Mouse (Mus musculus) adrenal gland, postnatal 0 days (tissue): ENCODE data around the gene Gabpb2. TPM values are rescaled to one million over a fixed set of nuclear protein-coding genes. Genes with fewer than 3 reads are reported as not detected.

Experiments used
- microRNA-seq: library from miRNA; unstranded; fragments of <30 nt; microRNA quantifications from one replicate; pipeline ENCODE4, GENCODE M21; 2016; ENCODE audit warnings: borderline replicate concordance; ENCODE audit not compliant: insufficient number of aligned reads
- polyA plus RNA-seq: library from polyadenylated mRNA; unstranded; fragments of >200 nt; fragmentation: Nextera tagmentation; extraction: Ambion mirVana; gene quantifications from 2 replicates; pipeline ENCODE4 v1.2.1, GENCODE M21; 2015

The Gabpb2 gene
- 2.8 and 3.5 TPM in 2 replicates for polyA plus RNA-seq

GRCm38 (mm10) chr3:95217255-95218134, at the start of gene Gabpb2:
TSS of gene Gabpb2 (minus strand) at chr3:95217916.

GRCm38 (mm10) chr3:95250783-95251424, 33.2 kb upstream of the Gabpb2 start, which contains the start of gene Bnipl:
TSS of gene Bnipl (minus strand) at chr3:95251193.

GRCm38 (mm10) chr3:95241498-95241897, 23.8 kb upstream of the Gabpb2 start, which contains the start of gene Gm128:
TSS of gene Gm128 (minus strand) at chr3:95241598.

GRCm38 (mm10) chr3:95231298-95232221, 13.8 kb upstream of the Gabpb2 start, which contains the start of gene Mllt11:
TSS of gene Mllt11 (minus strand) at chr3:95232171.

GRCm38 (mm10) chr3:95228148-95228893, 10.6 kb upstream of the Gabpb2 start, which contains the start of gene Cdc42se1:
TSS of gene Cdc42se1 (plus strand) at chr3:95228732.

GRCm38 (mm10) chr3:95159987-95160963, 57.4 kb downstream of the Gabpb2 start, which contains the start of gene Sema6c:
TSS of gene Sema6c (plus strand) at chr3:95160457.

GRCm38 (mm10) chr3:95141952-95142616, 75.6 kb downstream of the Gabpb2 start, which contains the start of gene Tnfaip8l2:
TSS of gene Tnfaip8l2 (minus strand) at chr3:95142360.

GRCm38 (mm10) chr3:95133680-95134101, 84.0 kb downstream of the Gabpb2 start, which contains the start of the genes Scnm1 and Lysmd1:
TSS of gene Scnm1 (minus strand) at chr3:95134011.
TSS of gene Lysmd1 (plus strand) at chr3:95134088.

Small RNAs within 50 kb of the gene (microRNA-seq; reads per million reads assigned to microRNA genes)
- gene Mir8099-1, result not detected

Other genes starting within 250 kb of the Gabpb2 start
- gene Pi4kb, start 243.2 kb downstream of the Gabpb2 start, polyA plus RNA-seq, result 12.5 and 16.0 TPM in 2 replicates
- gene Zfp687, start 202.5 kb downstream of the Gabpb2 start, polyA plus RNA-seq, result 10.9 and 19.5 TPM in 2 replicates
- 213 and 271 TPM in 2 replicates for gene Psmd4, start 175.3 kb downstream of the Gabpb2 start, polyA plus RNA-seq
- gene Pip5k1a, start 111.0 kb downstream of the Gabpb2 start, polyA plus RNA-seq, result 15.8 and 23.0 TPM in 2 replicates
- gene Vps72, start 106.9 kb downstream of the Gabpb2 start, polyA plus RNA-seq, result 76.7 and 105 TPM in 2 replicates
- 0.25 and 0.83 TPM in 2 replicates for gene Tmod4, start 93.4 kb downstream of the Gabpb2 start, polyA plus RNA-seq
- gene Scnm1, start 83.9 kb downstream of the Gabpb2 start, polyA plus RNA-seq, result 51.9 and 69.5 TPM in 2 replicates
- gene Lysmd1, start 83.8 kb downstream of the Gabpb2 start, polyA plus RNA-seq, result 15.2 and 15.3 TPM in 2 replicates
- gene Tnfaip8l2, start 75.6 kb downstream of the Gabpb2 start, polyA plus RNA-seq, result 5.8 and 6.8 TPM in 2 replicates
- 4.7 and 6.3 TPM in 2 replicates for gene Sema6c, start 57.5 kb downstream of the Gabpb2 start, polyA plus RNA-seq
- gene Cdc42se1, start 10.8 kb upstream of the Gabpb2 start, polyA plus RNA-seq, result 57.9 and 95.8 TPM in 2 replicates
- gene Mllt11, start 14.3 kb upstream of the Gabpb2 start, polyA plus RNA-seq, result 18.0 and 49.5 TPM in 2 replicates
- 0.20 and 0.50 TPM in 2 replicates for gene Gm128, start 23.7 kb upstream of the Gabpb2 start, polyA plus RNA-seq
- gene Bnipl, start 33.3 kb upstream of the Gabpb2 start, polyA plus RNA-seq, result not detected in 2 replicates
- 66.6 and 126 TPM in 2 replicates for gene Mindy1, start 63.4 kb upstream of the Gabpb2 start, polyA plus RNA-seq
- gene Prune1, start 64.2 kb upstream of the Gabpb2 start, polyA plus RNA-seq, result 16.3 and 23.8 TPM in 2 replicates
- gene Anxa9, start 89.3 kb upstream of the Gabpb2 start, polyA plus RNA-seq, result 1.3 and 1.6 TPM in 2 replicates
- gene Cers2, start 96.9 kb upstream of the Gabpb2 start, polyA plus RNA-seq, result 109 and 186 TPM in 2 replicates
- 12.2 and 16.5 TPM in 2 replicates for gene Setdb1, start 139.3 kb upstream of the Gabpb2 start, polyA plus RNA-seq
- not detected in 2 replicates for gene 4930558C23Rik, start 184.9 kb upstream of the Gabpb2 start, polyA plus RNA-seq
- 15.7 and 19.9 TPM in 2 replicates for gene Arnt, start 216.5 kb upstream of the Gabpb2 start, polyA plus RNA-seq